Mouse (Mus musculus): ENCODE results near the gene Polr3b. TPM values are rescaled to one million over a fixed set of nuclear protein-coding genes. Genes with fewer than 3 reads are reported as not detected.
A peak's percentile ranks its signal among the peaks of the same experiment; 100 is the strongest.

Polr3b gene
- polyA plus RNA-seq, 1 experiment from 2014 or later: 13.5 TPM

GRCm38 (mm10) chr10:84612281-84612680 is 9.8 kb upstream of the Polr3b start:
- 87% methylated on average over 2 of the region's 2 CpGs for WGBS
- H3K9me3 ChIP-seq (replicated peaks): no peaks in the 10 kb centered on the region
- peaks cover 4% of the 10 kb centered on the region; the same call in 1 of the 2 replicates for H3K36me3 ChIP-seq
- no peaks in the 10 kb centered on the region for H3K4me1 ChIP-seq
- ATAC-seq (ENCODE audit: low FRiP score): no peak
- no peak overlapping the region for H3K9ac ChIP-seq (replicated peaks)
- H3K27ac ChIP-seq (replicated peaks): no peak overlapping the region
- H3K4me3 ChIP-seq (replicated peaks): no peak overlapping the region
- no peak overlapping the region for H3K4me2 ChIP-seq
- no peaks in the 10 kb centered on the region for H3K27me3 ChIP-seq (replicated peaks)

- Histone ChIP-seq H3K27ac (replicated peaks) (no peak overlapping the region), H3K4me3 (replicated peaks) (no peak overlapping the region), H3K36me3 (peaks cover 3% of the 10 kb centered on the region; the same call in 1 of the 2 replicates), H3K9ac (replicated peaks) (no peak overlapping the region), H3K9me3 (replicated peaks) (no peaks in the 10 kb centered on the region), H3K27me3 (replicated peaks) (no peaks in the 10 kb centered on the region), H3K4me2 (no peak overlapping the region), H3K4me1 (no peaks in the 10 kb centered on the region)
- no peak for ATAC-seq (ENCODE audit: low FRiP score)
- 86% methylated on average over 8 of the region's 8 CpGs for WGBS
These were observed 8.7 kb upstream of the Polr3b start for GRCm38 (mm10) chr10:84613366-84613765.

GRCm38 (mm10) chr10:84615076-84615475 is 7.0 kb upstream of the Polr3b start:
- no peak overlapping the region for H3K9ac ChIP-seq (replicated peaks)

GRCm38 (mm10) chr10:84631182-84631581 is 9.1 kb downstream of the Polr3b start:
- WGBS: 65% methylated on average over 5 of the region's 5 CpGs
- H3K36me3 ChIP-seq: peaks cover 45% of the 10 kb centered on the region
- H3K9me3 ChIP-seq (replicated peaks): no peaks in the 10 kb centered on the region
- no peaks in the 10 kb centered on the region for H3K27me3 ChIP-seq (replicated peaks)
- H3K27ac ChIP-seq (replicated peaks): no peak overlapping the region
- no peak overlapping the region for H3K9ac ChIP-seq (replicated peaks)
- ATAC-seq (ENCODE audit: low FRiP score): no peak
- H3K4me2 ChIP-seq: no peak overlapping the region
- no peaks in the 10 kb centered on the region for H3K4me1 ChIP-seq
- no peak overlapping the region for H3K4me3 ChIP-seq (replicated peaks)

More at GRCm38 (mm10) chr10:84615076-84615475, 7.0 kb upstream of the Polr3b start:
- no peaks in the 10 kb centered on the region for H3K4me1 ChIP-seq
- no peak overlapping the region for H3K4me2 ChIP-seq
- no peak overlapping the region for H3K27ac ChIP-seq (replicated peaks)
- no peaks in the 10 kb centered on the region for H3K9me3 ChIP-seq (replicated peaks)
- ATAC-seq (ENCODE audit: low FRiP score): no peak
- no peaks in the 10 kb centered on the region for H3K27me3 ChIP-seq (replicated peaks)
- 81% methylated on average over 3 of the region's 3 CpGs for WGBS
- no peaks in the 10 kb centered on the region for H3K36me3 ChIP-seq
- H3K4me3 ChIP-seq (replicated peaks): no peak overlapping the region

GRCm38 (mm10) chr10:84632005-84632404 is 9.9 kb downstream of the Polr3b start:
- no peak overlapping the region for H3K4me2 ChIP-seq
- H3K27me3 ChIP-seq (replicated peaks): no peaks in the 10 kb centered on the region
- no peak overlapping the region for H3K27ac ChIP-seq (replicated peaks)
- H3K4me3 ChIP-seq (replicated peaks): no peak overlapping the region
- 89% methylated on average over 4 of the region's 4 CpGs for WGBS
- no peak overlapping the region for H3K9ac ChIP-seq (replicated peaks)
- no peaks in the 10 kb centered on the region for H3K4me1 ChIP-seq
- H3K9me3 ChIP-seq (replicated peaks): no peaks in the 10 kb centered on the region
- no peak for ATAC-seq (ENCODE audit: low FRiP score)
- H3K36me3 ChIP-seq: peaks cover 53% of the 10 kb centered on the region

GRCm38 (mm10) chr10:84636656-84637055 is 14.6 kb downstream of the Polr3b start:
- Histone ChIP-seq H3K36me3 (peaks cover 69% of the 10 kb centered on the region), H3K27me3 (replicated peaks) (no peaks in the 10 kb centered on the region), H3K9ac (replicated peaks) (no peak overlapping the region), H3K9me3 (replicated peaks) (no peaks in the 10 kb centered on the region), H3K4me1 (no peaks in the 10 kb centered on the region), H3K4me3 (replicated peaks) (no peak overlapping the region), H3K27ac (replicated peaks) (no peak overlapping the region), H3K4me2 (no peak overlapping the region)
- no peak for ATAC-seq (ENCODE audit: low FRiP score)
- 96% methylated on average over 10 of the region's 10 CpGs for WGBS

GRCm38 (mm10) chr10:84638382-84638781 is 16.3 kb downstream of the Polr3b start:
- H3K4me2 ChIP-seq: no peak overlapping the region
- H3K4me3 ChIP-seq (replicated peaks): no peak overlapping the region
- peaks cover 56% of the 10 kb centered on the region for H3K36me3 ChIP-seq
- H3K27me3 ChIP-seq (replicated peaks): no peaks in the 10 kb centered on the region
- H3K9ac ChIP-seq (replicated peaks): no peak overlapping the region
- no peak overlapping the region for H3K27ac ChIP-seq (replicated peaks)
- no peaks in the 10 kb centered on the region for H3K4me1 ChIP-seq
- no peaks in the 10 kb centered on the region for H3K9me3 ChIP-seq (replicated peaks)
- ATAC-seq (ENCODE audit: low FRiP score): no peak
- 92% methylated on average over 4 of the region's 4 CpGs for WGBS

- Histone ChIP-seq H3K27me3 (replicated peaks) (no peaks in the 10 kb centered on the region), H3K9ac (replicated peaks) (no peak overlapping the region), H3K4me1 (no peaks in the 10 kb centered on the region), H3K4me3 (replicated peaks) (no peak overlapping the region), H3K9me3 (replicated peaks) (no peaks in the 10 kb centered on the region), H3K27ac (replicated peaks) (no peak overlapping the region), H3K4me2 (no peak overlapping the region), H3K36me3 (peaks cover 46% of the 10 kb centered on the region)
- 72% methylated on average over 4 of the region's 4 CpGs for WGBS
- ATAC-seq (ENCODE audit: low FRiP score): no peak
These were observed 17.6 kb downstream of the Polr3b start for GRCm38 (mm10) chr10:84639525-84640287.

- Histone ChIP-seq H3K9ac (replicated peaks) (no peak overlapping the region), H3K27me3 (replicated peaks) (no peaks in the 10 kb centered on the region), H3K4me1 (no peaks in the 10 kb centered on the region), H3K36me3 (peaks cover 41% of the 10 kb centered on the region), H3K4me3 (replicated peaks) (no peak overlapping the region), H3K27ac (replicated peaks) (no peak overlapping the region), H3K4me2 (no peak overlapping the region), H3K9me3 (replicated peaks) (no peaks in the 10 kb centered on the region)
- WGBS: 85% methylated on average over 7 of the region's 7 CpGs
- no peak for ATAC-seq (ENCODE audit: low FRiP score)
These were observed 18.8 kb downstream of the Polr3b start for GRCm38 (mm10) chr10:84640861-84641260.

GRCm38 (mm10) chr10:84641576-84641975 is 19.5 kb downstream of the Polr3b start:
- H3K9ac ChIP-seq (replicated peaks): no peak overlapping the region
- H3K36me3 ChIP-seq: peaks cover 39% of the 10 kb centered on the region
- no peaks in the 10 kb centered on the region for H3K9me3 ChIP-seq (replicated peaks)
- H3K4me1 ChIP-seq: peaks cover 2% of the 10 kb centered on the region; the same call in 1 of the 2 replicates
- WGBS: 78% methylated on average over 2 of the region's 2 CpGs
- H3K27me3 ChIP-seq (replicated peaks): no peaks in the 10 kb centered on the region
- no peak overlapping the region for H3K27ac ChIP-seq (replicated peaks)
- H3K4me2 ChIP-seq: no peak overlapping the region
- no peak for ATAC-seq (ENCODE audit: low FRiP score)
- no peak overlapping the region for H3K4me3 ChIP-seq (replicated peaks)

- Histone ChIP-seq H3K4me1 (peaks cover 5% of the 10 kb centered on the region; the same call in 1 of the 2 replicates), H3K36me3 (peaks cover 17% of the 10 kb centered on the region; the same call in 1 of the 2 replicates), H3K9ac (replicated peaks) (no peak overlapping the region), H3K27ac (replicated peaks) (peak overlapping the region; percentile 34; the same call in 1 of the 2 replicates), H3K9me3 (replicated peaks) (no peaks in the 10 kb centered on the region), H3K4me3 (replicated peaks) (no peak overlapping the region), H3K4me2 (no peak overlapping the region), H3K27me3 (replicated peaks) (no peaks in the 10 kb centered on the region)
- WGBS: 60% methylated on average over 8 of the region's 8 CpGs
- ATAC-seq (ENCODE audit: low FRiP score): no peak
These were observed 23.8 kb downstream of the Polr3b start for GRCm38 (mm10) chr10:84645940-84646339.

- Histone ChIP-seq H3K9me3 (replicated peaks) (no peaks in the 10 kb centered on the region), H3K4me2 (no peak overlapping the region), H3K4me3 (replicated peaks) (no peak overlapping the region), H3K27ac (replicated peaks) (peak overlapping the region; percentile 34; the same call in 1 of the 2 replicates), H3K9ac (replicated peaks) (no peak overlapping the region), H3K27me3 (replicated peaks) (no peaks in the 10 kb centered on the region), H3K36me3 (peaks cover 17% of the 10 kb centered on the region; the same call in 1 of the 2 replicates), H3K4me1 (peaks cover 5% of the 10 kb centered on the region; the same call in 1 of the 2 replicates)
- 52% methylated on average over 12 of the region's 12 CpGs for WGBS
- peak; percentile 41; the same call in 1 of the 2 replicates for ATAC-seq (ENCODE audit: low FRiP score)
These were observed 24.5 kb downstream of the Polr3b start for GRCm38 (mm10) chr10:84646506-84647102.

Data from neural tube, embryonic 15.5 days (tissue).